Mouse (Mus musculus) ES-CJ7 (cell line): ENCODE measurements at regions not wholly inside any gene's neighbourhood (a gene's known extent, or its start where the extent isn't known, plus 50 kb on each side); places are given as distances from the start of the nearest gene placed in this dataset.

ENCODE experiments used
- DNase-seq: peaks from one replicate; pipeline ENCODE4 v3.0.0; 2011; ENCODE audit warnings: low read depth, low spot score

- no peak for DNase-seq
Measured at GRCm38 (mm10) chr4:91180241-91181096, 220.1 kb downstream of the Elavl2 start.

GRCm38 (mm10) chr4:91164280-91165121 is 236.1 kb downstream of the Elavl2 start:
- DNase-seq, result no peak

DNA sequence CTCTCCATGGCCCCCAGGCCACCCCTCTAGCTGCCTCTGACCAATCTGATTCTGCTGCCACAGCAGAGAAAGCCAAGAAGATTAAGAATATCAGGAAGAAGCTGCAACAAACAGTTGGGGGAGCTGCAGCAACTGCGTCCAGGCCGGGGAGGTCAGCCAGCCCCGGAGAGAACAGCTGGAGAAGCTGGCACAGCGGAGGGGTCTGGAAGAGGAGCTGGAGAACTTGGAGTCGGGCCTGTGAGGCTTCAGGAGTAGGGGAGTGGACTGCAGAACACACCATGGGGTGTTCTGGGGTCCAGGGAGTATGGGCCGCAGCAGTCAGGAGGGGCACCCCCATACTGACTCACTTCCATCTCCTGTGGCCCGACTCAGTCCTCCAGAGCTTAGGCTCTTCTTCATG is 243.5 kb downstream of the Elavl2 start:
- no peak for DNase-seq

- DNase-seq, result no peak
Measured at GRCm38 (mm10) chr4:91144666-91145065, 255.9 kb downstream of the Elavl2 start.

- DNase-seq, result no peak
Measured at GRCm38 (mm10) chr4:91143906-91144305, 256.7 kb downstream of the Elavl2 start.

GRCm38 (mm10) chr4:91135327-91135726 is 265.3 kb downstream of the Elavl2 start:
- no peak for DNase-seq

DNA sequence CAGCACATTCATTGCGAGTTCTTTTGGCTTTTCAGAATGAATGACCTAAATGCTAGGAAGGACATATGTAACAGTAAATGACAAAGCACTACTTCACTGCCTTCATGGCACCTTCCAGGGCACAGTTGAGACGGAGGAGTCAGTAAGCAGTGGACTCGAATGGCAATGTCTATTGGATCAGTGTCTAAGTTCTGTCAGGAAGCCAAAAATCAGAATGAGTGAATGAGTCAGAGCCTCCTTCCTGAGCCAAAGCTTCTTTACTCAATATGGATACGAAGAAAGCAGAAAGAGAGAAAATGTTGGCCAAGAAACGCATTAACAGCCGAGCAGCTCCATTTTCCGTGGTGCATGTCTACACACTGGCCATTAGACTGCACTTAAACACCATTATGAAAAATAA is 268.3 kb downstream of the Elavl2 start:
- DNase-seq, result no peak

GRCm38 (mm10) chr4:91120277-91120676 is 280.3 kb downstream of the Elavl2 start:
- no peak for DNase-seq

- DNase-seq, result no peak
Measured at GRCm38 (mm10) chr4:91116807-91117609, 283.6 kb downstream of the Elavl2 start.

DNA sequence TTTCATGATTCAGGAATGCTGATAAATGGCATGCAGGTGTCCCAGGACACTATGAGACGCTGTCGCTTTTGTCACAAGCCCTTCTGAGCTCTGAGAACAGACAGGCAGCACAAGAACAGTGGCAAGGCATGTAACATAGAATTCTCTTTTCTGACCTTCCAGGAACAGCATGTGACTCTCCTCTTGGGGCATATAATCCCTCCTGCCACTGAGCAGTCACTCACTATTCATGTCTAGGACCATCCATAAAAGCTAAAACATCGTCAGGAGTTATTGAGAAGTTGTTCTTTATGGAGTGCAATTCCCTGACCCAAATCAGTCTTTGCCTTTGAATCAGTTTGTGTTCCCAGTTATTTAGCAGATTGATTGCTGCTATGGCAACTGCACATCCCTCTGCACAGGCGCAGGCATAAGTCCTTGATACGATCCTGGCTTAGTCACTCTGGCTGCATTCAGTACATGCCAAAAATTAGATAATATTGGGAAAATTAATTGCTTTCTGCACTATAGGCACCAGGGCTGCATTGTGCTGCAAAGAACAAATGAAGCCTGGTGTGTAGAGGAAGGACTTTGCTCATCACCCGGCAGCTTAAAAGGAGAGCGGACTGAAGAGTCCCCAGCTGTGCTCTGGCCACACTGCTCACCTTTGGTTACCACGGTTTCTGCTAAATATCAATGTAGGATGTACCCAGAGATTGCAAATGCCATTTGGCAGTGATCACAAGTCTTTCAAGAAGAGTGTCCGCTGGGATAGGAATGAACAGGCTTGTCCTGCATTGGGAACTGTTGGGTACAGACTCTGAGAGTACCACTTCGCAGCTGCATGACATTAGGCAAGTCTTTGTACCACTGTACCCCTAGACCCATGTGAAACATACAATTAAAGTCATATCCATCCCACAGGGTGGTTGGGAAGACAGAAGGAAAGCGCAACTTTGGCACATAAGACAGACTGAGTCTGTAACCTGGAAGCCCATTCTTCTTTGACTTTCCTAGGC is 288.6 kb downstream of the Elavl2 start:
- DNase-seq, result no peak

GRCm38 (mm10) chr4:91096086-91096485 is 304.5 kb downstream of the Elavl2 start:
- DNase-seq, result no peak

DNA sequence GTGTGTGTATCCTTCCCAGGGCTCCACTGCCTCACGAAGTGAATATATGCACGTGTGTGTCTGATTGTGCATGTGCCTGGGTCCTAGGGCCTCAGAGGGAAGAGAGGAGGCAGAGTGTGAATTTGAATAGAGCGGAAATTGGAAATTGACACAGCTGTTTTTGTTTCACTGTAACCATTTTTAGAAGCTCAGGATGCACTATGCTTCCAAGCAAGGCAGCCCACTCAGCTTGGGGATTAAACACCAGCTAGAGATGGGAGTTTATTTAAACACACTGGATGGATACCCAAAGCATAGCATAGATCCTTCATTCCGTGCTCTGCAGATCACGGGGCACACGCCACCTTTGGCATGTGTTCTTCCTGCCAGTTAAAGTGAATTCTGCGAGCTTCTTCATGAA is 306.2 kb downstream of the Elavl2 start:
- DNase-seq, result no peak

- no peak for DNase-seq
Measured at GRCm38 (mm10) chr4:91093885-91094284, 306.7 kb downstream of the Elavl2 start.

DNA sequence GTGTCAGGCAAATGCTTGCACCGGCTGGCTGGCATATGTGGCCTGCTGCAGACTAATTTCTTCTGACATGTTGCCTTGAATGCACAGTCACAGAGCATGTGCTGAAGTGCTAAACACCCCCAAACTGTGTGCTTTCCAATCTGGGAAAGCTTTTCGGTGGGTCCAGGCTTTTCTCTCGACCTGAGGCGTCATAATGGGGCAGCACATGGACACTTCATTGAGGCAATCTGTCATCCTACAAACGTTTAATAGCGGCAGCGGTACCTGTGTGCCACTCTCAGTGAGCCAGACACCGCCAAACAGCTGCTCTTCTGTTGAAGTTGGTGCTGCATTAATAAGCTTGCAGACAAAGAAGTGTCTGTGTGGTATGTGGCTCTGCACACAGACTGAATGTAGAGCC is 308.3 kb downstream of the Elavl2 start:
- DNase-seq, result no peak

GRCm38 (mm10) chr4:91091910-91092309 is 308.7 kb downstream of the Elavl2 start:
- DNase-seq, result no peak

GRCm38 (mm10) chr4:91083950-91084349 is 316.6 kb downstream of the Elavl2 start:
- peak; percentile 63 for DNase-seq

DNA sequence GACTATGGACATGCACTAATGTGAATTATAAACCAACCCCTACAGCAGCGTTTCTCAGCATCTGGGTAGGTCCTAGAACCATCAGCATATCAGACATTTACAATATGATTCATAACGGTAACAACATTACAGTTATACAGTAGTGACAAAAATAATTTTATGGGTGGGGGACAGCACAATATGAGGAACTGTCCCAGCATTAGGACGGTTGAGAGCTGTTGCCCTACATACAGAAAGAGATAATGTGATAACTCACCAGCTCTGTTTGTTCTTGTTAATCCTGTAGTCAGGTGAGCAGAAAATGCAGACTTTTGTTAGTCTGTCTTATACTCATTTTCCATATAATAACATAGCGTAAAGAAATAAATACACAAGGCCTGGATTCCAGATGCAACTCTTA is 319.1 kb downstream of the Elavl2 start:
- DNase-seq, result no peak

DNA sequence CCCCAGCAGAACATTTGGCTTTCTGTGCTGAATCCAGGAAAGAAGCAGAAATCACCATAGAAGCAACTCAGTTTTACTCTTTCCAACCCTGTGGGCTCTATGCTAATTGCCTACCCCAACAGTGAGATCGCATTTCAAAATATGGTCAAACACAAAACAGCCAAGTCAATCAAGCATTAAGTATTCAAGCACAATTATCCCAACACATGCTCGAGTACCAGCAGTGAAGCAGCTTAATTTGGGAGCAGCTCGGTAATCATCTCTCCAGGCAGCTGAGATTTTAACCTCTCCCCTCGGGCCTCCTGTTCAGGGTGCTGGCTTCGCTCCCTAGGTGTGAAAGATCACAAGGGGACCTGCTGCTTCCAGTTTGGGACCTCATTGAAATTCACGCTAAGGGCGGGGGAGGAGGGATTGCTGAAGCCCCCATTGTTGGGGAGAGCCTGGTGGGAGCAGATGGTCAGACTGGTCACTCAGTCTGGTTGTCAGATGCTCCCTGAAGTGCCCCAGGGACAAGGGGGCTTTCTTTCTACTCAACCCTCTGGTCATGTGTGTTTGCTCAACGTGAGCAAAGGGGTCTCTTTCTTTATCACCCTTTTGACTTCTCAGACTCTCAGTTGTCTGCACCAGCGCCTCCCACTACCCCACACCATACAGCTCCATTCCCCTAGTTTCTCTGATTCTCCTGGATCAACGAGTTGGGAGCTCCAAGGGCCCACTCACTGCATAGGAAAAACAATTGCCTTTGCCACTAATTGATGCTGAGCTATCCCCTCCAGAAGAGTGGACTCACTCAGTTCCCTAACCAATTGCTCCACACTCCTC is 319.8 kb downstream of the Elavl2 start:
- DNase-seq, result no peak

DNA sequence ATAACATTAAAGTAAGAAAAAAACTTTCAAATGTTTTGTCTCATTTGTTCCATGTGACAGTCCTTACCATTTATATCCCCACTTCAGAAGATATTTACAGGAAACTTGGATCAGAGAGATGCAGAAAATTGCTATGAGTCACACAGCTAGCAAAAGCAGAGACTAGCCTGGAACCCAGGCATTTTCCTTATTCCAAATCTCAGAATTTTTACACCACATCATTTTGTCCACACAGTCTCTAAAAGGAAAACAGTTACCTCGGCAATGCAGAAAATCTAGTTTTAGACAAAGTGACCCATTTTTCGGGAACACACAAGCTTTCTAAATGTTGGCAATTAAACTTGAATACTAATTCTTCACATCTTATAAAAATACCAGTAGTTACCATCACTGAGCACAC is 329.3 kb downstream of the Elavl2 start:
- DNase-seq, result no peak

DNA sequence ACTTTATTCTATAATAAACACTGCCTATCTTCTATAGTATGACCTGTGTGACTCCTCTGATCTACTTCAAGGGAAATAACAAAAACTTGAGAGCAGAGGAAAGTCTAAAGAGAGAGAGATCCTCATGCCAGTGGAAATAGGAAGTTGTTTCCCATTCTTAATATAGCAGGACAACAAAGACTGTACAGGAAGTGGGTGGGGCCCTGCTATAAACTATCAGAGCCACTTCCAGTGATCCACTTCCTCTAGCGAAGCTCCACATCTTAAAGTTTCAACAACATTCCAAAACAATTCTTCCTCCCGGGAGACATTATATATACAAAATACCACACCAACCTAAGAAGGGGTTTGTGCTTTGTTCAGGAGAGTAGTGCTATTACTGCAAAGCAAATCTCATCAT is 339.7 kb downstream of the Elavl2 start:
- no peak for DNase-seq
